Mouse (Mus musculus) embryonic facial prominence, embryonic 10.5 days (tissue): ENCODE data around the gene Phf10. TPM values are rescaled to one million over a fixed set of nuclear protein-coding genes. Genes with fewer than 3 reads are reported as not detected.
A peak's percentile ranks its signal among the peaks of the same experiment; 100 is the strongest.
"Not testable (repeated sequence)": the region's sequence is repeated elsewhere in the genome, so short reads cannot be mapped to it uniquely, and the experiment has no call there.

Experiments
- DNase-seq: peaks from one replicate; pipeline ENCODE4 v3.0.0-alpha.2; 2017; ENCODE audit warnings: low spot score
- H3K27ac ChIP-seq: fragments of 300-500 bp; sonication (generic); replicated peaks from 2 replicates; pipeline ENCODE4 v1.5.1; 2016; ENCODE audit warnings: mild to moderate bottlenecking
- H3K27me3 ChIP-seq: fragments of 300-500 bp; sonication (generic); replicated peaks from 2 replicates; pipeline ENCODE4 v1.6.1; 2016; ENCODE audit warnings: low read depth, mild to moderate bottlenecking; ENCODE audit not compliant: poor library complexity, severe bottlenecking
- H3K36me3 ChIP-seq: fragments of 300-500 bp; sonication (generic); replicated peaks from 2 replicates; pipeline ENCODE4 v1.6.1; 2016; ENCODE audit warnings: mild to moderate bottlenecking, moderate library complexity
- H3K4me1 ChIP-seq: fragments of 300-500 bp; sonication (generic); 2 replicates; pipeline ENCODE4 v1.6.1; 2016
- H3K4me3 ChIP-seq: fragments of 300-500 bp; sonication (generic); 2 replicates; pipeline ENCODE4 v1.5.1; 2016; ENCODE audit warnings: mild to moderate bottlenecking, moderate library complexity
- H3K9me3 ChIP-seq: fragments of 300-500 bp; sonication (generic); 2 replicates; pipeline ENCODE4 v1.6.1; 2016; ENCODE audit warnings: mild to moderate bottlenecking
- WGBS: fragments of 180-500 bp; shearing (Covaris S2); methylation state at CpG from one replicate; pipeline ENCODE4 v1.1.7; 2016; 5-methylcytosine and 5-hydroxymethylcytosine counted together
- polyA plus RNA-seq: library from polyadenylated mRNA; unstranded; fragments of >200 nt; fragmentation: Nextera tagmentation; extraction: Ambion mirVana; gene quantifications from 2 replicates; pipeline ENCODE4 v1.2.1, GENCODE M21; 2016

The Phf10 gene
- 28.2 and 33.8 TPM in 2 replicates for polyA plus RNA-seq

GRCm38 (mm10) chr17:14960951-14961556 lies at the start of gene Phf10:
Gene Phf10 (minus strand): TSS chr17:14961273.
- peak; percentile 59 for DNase-seq
- H3K27ac ChIP-seq: peak within 1 kb of the TSS; percentile 87
- peak within 1 kb of the TSS; percentile 79 for H3K4me3 ChIP-seq
- H3K4me1 ChIP-seq: peaks cover 12% of the 10 kb centered on the region
- 7% methylated on average over 61 of the region's 100 CpGs for WGBS
- not testable (repeated sequence) for H3K36me3 ChIP-seq, H3K27me3 ChIP-seq, H3K9me3 ChIP-seq

GRCm38 (mm10) chr17:15009706-15010413 lies 48.8 kb upstream of the Phf10 start, which contains the start of gene Gm3435:
Gene Gm3435 (plus strand): TSS chr17:15010176.
- H3K36me3 ChIP-seq, H3K9me3 ChIP-seq, H3K4me1 ChIP-seq, H3K4me3 ChIP-seq, H3K27me3 ChIP-seq, DNase-seq, H3K27ac ChIP-seq: not testable (repeated sequence)
- no CpG with 5 or more reads among the region's 60 CpGs for WGBS

- H3K27ac ChIP-seq, H3K4me3 ChIP-seq, H3K36me3 ChIP-seq, H3K9me3 ChIP-seq, H3K27me3 ChIP-seq, H3K4me1 ChIP-seq, DNase-seq: not testable (repeated sequence)
- WGBS: no CpG with 5 or more reads among the region's 3 CpGs
Observed at GRCm38 (mm10) chr17:15009088-15009487, 48.0 kb upstream of the Phf10 start.

- H3K4me3 ChIP-seq, H3K4me1 ChIP-seq, H3K9me3 ChIP-seq, H3K27ac ChIP-seq, H3K36me3 ChIP-seq, H3K27me3 ChIP-seq, DNase-seq: not testable (repeated sequence)
- WGBS: no CpG with 5 or more reads among the region's 4 CpGs
Observed at GRCm38 (mm10) chr17:15000047-15000446, 39.0 kb upstream of the Phf10 start.

GRCm38 (mm10) chr17:14994140-14994539 lies 33.1 kb upstream of the Phf10 start:
- not testable (repeated sequence) for H3K27me3 ChIP-seq, H3K4me3 ChIP-seq, H3K36me3 ChIP-seq, H3K9me3 ChIP-seq, H3K27ac ChIP-seq, H3K4me1 ChIP-seq, DNase-seq
- no CpG with 5 or more reads among the region's 5 CpGs for WGBS

- not testable (repeated sequence) for DNase-seq, H3K4me1 ChIP-seq, H3K36me3 ChIP-seq, H3K27ac ChIP-seq, H3K27me3 ChIP-seq, H3K4me3 ChIP-seq, H3K9me3 ChIP-seq
- WGBS: no CpG with 5 or more reads among the region's 47 CpGs
Observed at GRCm38 (mm10) chr17:14993139-14993832, 32.2 kb upstream of the Phf10 start.

- not testable (repeated sequence) for H3K9me3 ChIP-seq, H3K36me3 ChIP-seq, H3K4me1 ChIP-seq, H3K27ac ChIP-seq, H3K4me3 ChIP-seq, H3K27me3 ChIP-seq, DNase-seq
- no CpG with 5 or more reads among the region's 98 CpGs for WGBS
Observed at GRCm38 (mm10) chr17:14992522-14993138, 31.6 kb upstream of the Phf10 start.

- 77% methylated on average over 4 of the region's 5 CpGs for WGBS
- H3K4me1 ChIP-seq, DNase-seq, H3K27ac ChIP-seq, H3K36me3 ChIP-seq, H3K27me3 ChIP-seq, H3K9me3 ChIP-seq, H3K4me3 ChIP-seq: not testable (repeated sequence)
Observed at GRCm38 (mm10) chr17:14990116-14990702, 29.1 kb upstream of the Phf10 start.

- not testable (repeated sequence) for DNase-seq, H3K27me3 ChIP-seq, H3K9me3 ChIP-seq, H3K36me3 ChIP-seq, H3K27ac ChIP-seq, H3K4me1 ChIP-seq
- H3K4me3 ChIP-seq: 0 out of 2 replicates have a peak within 1 kb of the TSS, but pooled peaks have one; percentile 37
- no CpG with 5 or more reads among the region's 60 CpGs for WGBS
Observed at GRCm38 (mm10) chr17:14978362-14979038, 17.4 kb upstream of the Phf10 start, which contains the start of the genes 9030025P20Rik and Gm3417. Gene 9030025P20Rik (plus strand): TSS chr17:14978468. Gene Gm3417 (minus strand): TSS chr17:14978790.

- 0 out of 2 replicates have a peak overlapping the region, but pooled peaks have one; percentile 37 for H3K4me3 ChIP-seq
- not testable (repeated sequence) for H3K27ac ChIP-seq, H3K4me1 ChIP-seq, H3K27me3 ChIP-seq, DNase-seq, H3K36me3 ChIP-seq, H3K9me3 ChIP-seq
- 4% methylated on average over 4 of the region's 7 CpGs for WGBS
Observed at GRCm38 (mm10) chr17:14977718-14978361, 16.8 kb upstream of the Phf10 start.

GRCm38 (mm10) chr17:14968373-14968913 lies 7.4 kb upstream of the Phf10 start:
- H3K36me3 ChIP-seq, H3K4me1 ChIP-seq, H3K9me3 ChIP-seq, H3K4me3 ChIP-seq, H3K27ac ChIP-seq, H3K27me3 ChIP-seq, DNase-seq: not testable (repeated sequence)
- no CpG with 5 or more reads among the region's 6 CpGs for WGBS
